Mouse (Mus musculus) urinary bladder, postnatal 25 days (tissue): Measurements from ENCODE around the gene Rad9a.
A peak's percentile ranks its signal among the peaks of the same experiment; 100 is the strongest.

Source experiments
- DNase-seq: peaks from one replicate; pipeline ENCODE4 v3.0.0; 2022; ENCODE audit warnings: low spot score

Rad9a gene

DNA sequence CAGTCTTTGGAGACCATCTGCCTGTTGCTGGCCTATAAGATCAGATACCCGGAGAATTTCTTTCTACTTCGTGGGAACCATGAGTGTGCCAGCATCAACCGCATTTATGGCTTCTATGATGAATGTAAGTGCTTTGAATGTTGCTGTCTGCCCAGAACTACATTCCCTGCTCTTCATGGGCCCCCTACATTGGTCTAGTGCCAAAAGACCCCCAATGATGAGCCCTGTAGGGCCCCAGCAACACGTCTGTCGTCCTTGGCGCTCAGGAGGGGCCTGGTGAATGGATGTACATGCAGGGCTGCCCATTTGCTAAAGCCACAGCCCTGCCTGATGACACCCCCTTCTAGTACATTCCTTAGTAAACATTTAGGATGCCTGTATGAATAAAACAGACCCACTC, 8.3 kb downstream of the Rad9a start:
- no peak for DNase-seq

DNA sequence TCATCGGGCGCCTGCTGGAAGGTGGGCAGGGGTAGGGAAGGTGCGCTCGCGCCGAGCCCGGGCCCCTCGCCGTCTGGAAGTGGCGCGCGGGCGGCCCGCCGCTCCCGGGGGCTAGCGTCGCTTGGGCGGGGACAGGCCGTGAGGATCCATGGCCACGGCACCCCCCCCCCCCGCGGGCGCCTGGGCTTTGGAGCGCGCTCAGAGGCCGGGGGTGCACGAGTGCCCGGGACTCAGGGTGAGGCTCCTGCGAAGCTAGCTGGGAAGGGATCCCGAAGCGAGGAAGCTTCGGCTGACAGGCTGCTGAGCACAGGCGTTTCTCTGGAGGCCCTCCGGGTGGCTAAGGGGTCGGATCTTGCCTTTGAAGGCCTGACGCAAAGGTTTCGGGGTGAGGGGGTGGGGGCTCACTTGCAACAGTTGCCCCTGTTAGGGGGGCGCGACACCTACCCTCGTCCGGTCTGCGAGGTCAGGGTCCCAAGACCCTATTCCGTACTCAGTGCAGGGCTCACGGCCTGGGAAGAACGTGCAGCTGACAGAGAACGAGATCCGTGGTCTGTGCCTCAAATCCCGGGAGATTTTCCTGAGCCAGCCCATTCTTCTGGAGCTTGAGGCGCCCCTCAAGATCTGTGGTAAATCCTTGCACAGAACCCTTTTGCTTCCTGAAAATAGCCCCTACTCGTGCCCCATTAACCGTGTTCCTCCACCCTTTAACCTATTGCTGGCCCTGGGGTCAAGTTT, 9.0 kb downstream of the Rad9a start:
- DNase-seq = no peak

DNA sequence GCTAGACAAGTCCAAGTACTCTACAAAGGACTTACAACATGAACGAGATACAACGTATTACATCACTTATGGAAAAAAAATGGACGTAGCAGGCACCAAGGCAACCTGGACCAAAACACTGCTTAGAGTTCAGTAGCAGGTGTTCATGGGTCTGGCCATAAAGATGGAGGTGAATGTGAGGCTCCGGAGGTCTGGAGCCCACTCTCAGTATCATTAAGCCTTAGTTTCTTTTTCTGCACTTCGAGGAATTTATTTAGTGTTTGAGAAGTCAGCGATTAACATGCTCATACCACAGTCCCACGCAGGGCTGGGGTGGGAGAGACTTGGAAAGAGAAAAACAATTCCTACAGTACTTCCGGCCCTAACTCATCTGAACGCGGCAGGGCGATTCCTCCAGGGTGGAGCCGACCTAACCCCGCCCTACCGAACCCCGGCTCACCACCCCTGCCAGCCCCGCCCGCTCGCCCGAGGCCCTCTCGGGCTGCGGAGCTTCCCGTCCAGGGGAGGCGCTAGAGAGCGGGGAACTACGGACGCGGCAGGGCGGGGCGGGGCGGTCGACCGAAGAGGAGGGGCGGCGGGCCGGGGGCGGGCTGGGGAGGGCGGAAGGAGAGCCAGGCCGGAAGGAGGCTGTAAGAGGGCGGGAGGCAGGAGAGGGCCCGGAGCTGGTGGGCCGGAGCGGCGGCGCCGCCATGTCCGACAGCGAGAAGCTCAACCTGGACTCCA, 9.8 kb downstream of the Rad9a start, which contains the start of gene Ppp1ca:
TSS of gene Ppp1ca (plus strand) at position 538 of the 723 bp plus-strand sequence.
- DNase-seq = peak; percentile 99

DNA sequence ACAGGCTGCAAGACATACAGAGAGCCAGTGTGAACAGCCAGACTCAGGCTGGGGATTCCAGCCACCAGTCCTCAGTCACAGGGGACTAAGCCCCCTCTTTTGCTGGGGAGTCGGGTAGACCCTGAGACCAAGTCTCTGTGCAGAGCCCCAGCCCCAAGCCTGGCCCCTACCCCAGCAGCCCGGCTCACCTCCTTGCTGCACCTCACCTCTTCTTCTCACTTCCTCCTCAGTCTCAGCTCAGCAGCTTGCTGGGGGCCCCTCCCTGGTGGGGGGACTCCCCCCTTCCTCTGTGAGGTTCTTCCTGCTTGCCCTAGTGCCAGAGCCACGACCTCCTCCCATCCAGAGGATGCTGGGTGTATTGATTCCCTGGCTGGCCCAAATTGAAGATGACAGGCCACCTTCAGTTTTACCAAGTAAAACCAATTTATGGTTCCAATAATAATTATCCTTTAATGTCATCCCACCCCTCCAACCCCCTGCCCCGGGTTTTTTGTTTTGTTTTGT, 10.6 kb downstream of the Rad9a start, which contains the start of gene Tbc1d10c:
TSS of gene Tbc1d10c (minus strand) at position 454 of the 504 bp plus-strand sequence.
- no peak for DNase-seq

DNA sequence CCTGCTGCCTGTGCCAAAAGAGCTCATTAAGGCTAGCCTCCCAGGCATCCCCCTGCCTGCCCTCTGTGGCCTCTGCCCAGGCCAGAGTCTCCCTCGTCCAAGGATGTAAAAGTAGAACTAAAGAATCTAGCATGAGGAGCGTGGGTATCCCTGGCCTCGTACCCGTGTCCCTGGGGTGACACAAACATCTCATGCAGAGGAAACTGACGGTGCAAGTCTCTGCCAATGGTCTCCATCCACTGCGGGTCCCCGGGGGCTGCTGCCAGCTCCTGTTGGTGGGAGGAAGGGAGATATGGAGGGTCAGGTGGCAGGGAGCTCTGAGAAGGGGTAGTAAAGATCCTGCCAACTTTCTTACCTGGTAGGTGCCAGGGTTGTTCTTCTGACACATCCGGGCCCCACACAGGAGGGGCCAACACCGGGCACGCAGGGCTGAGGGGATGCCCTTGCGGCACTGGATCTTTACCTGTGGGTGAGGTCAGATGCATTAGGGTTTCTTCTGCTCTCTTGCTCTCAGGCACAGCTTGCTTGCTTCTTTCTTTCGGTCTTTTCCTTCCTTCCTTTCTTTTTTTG, 12.3 kb downstream of the Rad9a start:
- DNase-seq = no peak

DNA sequence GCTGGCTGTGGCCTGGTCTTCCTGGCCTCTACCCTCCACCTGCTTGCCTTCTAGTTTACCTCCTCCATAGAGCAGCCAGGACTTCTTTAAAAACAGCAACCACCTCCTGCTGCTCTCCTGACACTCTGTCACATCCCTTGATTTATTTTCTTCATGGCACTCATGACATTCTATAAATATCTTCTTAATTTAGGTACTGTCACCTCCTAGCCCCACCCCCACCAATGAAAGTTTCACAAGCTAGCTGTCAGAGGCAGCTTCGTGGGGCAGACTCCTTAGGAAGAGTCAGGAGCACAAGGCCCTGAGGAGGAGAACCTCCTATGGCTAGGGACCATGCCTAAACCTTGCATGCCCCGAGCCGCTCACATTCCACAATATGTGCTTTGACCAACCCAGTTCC, 14.2 kb downstream of the Rad9a start:
- DNase-seq = no peak

DNA sequence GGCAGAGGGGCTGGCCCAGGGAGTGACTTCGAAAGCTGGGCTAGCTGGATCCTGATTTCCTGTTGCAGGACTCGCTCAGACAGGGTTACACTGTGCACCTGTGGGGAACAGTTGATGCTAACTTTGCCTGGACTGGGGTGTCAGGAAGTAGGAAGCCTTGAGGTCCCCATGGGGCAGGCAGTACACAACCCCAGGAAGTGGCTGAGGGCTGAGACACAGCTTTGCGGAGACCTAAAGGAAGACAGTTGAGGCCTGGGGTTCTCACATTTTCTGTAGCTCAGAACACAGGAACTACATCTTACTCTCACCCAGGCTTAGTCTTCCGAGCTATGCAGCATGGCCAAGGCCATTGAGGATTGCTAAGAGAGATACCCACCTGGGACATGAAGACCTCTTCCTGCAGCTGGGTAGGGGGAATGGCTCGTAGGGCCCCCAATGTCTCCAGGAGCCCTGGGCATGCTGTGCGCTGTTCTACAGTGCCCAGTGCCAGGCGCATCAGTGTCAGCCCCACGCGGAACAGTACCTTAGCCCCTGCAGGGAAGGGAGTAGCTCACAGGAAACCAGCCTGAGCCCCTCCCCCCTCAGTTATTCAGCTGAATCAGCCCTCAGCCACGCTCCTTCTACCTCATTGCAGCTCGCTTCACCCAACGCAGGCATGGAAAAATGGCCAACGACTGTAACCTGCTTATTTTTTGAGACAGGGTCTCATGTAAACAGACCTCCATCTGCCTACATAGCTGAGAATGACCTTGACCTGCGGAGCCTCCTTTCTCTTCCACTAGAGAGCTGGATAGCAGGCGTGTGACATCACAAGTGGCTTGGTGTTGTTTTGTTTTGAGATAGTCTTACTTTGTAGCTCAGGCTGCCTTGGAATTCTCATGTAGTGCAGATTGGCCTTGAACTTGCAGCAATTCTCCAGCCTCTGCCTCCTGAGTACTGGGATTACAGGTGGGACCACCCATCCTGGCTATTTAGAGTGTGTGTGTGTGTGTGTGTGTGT, 16.2 kb downstream of the Rad9a start:
- no peak for DNase-seq

DNA sequence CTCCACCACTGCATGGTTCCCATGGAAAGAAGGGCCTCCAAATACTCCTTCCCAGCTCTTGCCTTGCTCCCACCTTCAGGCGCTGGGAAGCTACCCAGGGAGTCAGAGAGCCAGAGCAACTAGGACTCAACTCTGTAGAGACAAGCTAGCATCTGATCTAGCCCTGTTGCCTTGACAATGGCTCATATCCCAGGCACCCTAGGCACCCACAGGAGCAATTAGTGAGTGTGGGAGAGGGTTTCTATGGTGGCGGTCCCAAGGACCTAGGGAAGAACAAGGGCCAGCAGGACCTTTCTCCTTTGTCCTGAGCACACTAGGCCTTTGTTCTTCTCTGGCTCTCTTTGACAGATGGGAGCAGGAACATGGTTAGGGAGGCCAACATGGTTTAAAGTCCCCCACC, 17.8 kb downstream of the Rad9a start:
- no peak for DNase-seq

DNA sequence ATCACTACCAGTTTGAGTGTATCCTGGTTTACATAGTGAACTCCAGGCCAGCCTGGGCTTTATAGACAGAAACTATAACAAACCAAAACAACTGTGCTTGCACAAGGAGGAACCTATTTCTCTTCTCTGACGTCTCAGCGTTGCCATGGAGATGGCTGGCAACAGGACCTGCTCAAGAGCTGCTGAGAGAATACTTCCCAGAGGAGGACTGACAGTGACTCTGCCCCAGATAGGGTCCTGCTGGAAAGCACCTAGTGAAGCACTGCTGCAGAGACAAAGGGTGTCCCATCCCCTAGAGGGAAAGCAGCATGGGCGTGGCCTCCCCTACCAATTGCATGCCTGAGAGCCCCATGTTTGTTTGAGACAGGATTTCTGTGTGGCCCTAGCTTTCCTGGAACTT, 19.6 kb downstream of the Rad9a start:
- no peak for DNase-seq

DNA sequence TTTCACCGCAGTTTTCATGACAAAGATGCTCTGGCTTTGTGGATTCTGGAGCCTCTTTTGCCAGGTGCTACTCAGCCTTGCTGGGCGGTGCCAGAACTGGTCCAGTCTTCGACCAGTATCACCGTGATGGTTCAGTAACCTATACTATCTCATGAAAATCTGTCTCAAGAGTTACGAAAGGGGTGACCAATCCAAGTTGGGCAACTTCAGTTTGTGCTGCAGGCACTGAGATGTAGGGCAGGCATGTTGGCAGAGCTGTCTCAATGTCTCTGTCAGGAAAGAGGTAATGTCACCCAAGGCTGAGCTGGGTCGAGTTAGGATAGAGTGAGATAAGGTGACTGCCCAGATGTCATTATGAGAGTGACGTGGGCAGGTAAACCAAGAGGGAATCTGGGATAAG, 21.1 kb downstream of the Rad9a start:
- DNase-seq = no peak

DNA sequence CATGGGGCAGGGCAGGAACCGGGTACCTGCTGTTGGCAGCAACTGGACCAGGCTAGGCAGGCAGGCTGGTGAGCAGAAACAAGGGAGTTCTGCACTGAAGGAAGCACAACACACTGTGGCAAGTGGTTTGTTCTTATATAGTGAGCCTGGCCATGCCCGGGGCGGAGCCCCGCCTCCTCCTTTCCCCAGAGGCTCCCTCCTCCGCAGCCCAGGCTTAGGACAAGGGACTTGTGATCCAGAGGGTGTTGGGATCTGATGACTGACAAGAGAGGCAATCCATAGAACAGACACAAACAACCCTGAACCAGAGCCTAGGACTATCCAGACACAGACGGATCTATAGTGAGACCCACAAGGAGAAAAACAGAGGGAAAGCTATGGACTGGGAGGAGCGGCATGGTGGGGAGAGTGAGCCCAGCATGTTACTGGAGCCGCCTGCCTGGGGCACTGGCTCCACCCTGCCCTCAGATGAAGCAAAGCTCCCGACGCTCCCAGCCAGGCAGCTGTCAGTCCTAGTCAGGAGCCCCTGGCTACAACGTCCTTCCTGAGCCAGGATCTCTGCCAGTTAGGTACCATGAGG, 26.0 kb downstream of the Rad9a start, which contains the start of gene Carns1:
TSS of gene Carns1 (minus strand) at position 112 of the 580 bp plus-strand sequence.
- DNase-seq = no peak

DNA sequence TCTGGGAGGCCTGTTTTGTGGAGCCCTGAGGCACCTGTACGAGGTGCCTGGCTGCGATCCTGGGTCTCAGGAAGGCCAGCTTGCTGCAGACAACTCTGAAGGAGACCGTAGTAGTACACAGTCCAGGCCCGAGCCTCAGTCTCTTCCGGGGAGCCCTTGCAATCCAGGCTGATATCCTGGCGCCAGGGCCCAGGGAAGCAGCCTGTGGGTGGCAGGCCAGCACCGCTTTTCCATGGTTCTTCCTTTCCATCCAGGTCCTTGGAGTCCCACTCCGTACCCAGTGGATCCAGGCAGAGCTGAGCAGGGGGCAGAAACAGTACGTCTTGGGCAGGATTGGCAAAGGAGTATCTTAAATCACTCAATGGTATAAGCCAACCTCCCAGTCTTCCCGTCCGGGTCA, 28.5 kb downstream of the Rad9a start:
- DNase-seq = no peak

DNA sequence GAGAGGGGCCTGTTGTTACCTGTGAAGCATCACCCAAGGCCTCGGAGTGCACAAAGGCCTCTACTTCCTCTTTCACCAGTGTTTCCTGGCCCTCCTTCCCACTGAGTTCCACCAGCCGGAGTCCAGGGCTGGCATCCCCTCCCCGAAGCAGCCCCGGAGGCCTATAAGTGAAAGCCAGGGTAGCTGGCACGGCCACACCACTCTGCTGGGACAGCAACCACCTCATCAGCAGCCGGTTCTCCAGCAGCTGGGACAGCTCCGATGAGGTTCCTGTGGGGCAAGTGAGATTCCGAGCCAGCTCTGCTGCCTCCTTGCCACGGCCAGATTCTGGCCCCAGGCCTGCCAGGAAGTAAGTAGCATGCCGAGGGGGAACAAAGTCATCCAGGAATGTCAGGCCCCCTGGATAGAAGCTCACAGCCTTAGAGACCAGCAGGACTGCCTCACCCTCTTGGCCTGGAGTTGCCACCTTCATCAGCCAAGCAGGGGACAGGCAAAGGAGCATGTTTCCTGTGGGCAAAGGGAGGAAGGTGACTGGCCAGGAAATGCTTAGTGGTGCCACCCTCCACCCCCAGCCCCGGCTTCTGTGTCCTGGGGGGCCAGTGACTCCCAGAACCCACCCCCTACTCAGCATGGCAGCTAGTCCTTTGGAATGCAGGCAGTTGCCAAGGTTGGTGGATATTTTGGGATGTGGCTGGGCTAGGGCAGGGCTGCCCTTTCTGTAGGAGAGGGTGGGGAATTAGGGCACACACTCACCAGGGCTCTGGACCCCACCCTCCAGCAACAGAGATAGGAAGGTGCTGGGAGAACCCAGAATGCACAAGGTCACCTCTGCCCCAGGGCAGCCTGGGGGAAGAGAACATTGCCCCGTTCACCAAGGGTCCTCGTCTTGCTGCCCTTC, 29.8 kb downstream of the Rad9a start:
- no peak for DNase-seq

DNA sequence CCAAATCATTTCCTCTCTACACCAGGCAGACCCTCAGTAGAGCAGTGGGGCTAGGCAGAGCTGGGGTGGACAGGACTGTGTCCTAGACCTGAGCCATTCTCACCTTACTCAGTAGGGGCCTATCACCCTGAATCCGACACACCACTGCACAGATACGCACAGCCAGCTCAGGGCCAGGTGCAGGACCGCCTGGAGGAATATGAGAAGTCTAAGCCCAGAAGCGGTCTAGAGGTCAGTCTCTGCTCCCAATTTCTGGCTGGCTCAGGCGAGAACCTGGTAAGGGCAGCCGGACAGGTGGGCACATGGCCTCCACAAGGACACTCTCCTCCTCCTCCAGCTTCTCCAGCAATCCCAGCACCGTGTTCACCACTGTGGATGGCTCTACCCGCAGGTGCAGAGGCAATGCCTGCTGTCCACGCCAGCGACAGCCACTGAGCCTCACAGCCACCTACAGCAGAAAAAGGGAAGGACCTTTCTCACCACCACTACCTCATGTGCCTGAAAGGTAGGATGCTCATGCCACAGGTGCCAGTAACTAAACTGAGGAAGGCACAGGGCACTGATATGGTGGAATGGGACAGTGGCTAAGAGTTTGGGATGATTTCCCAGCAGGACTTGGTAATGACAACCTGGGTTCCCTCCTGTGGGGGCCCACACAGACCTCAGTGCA, 30.6 kb downstream of the Rad9a start:
- DNase-seq = no peak

DNA sequence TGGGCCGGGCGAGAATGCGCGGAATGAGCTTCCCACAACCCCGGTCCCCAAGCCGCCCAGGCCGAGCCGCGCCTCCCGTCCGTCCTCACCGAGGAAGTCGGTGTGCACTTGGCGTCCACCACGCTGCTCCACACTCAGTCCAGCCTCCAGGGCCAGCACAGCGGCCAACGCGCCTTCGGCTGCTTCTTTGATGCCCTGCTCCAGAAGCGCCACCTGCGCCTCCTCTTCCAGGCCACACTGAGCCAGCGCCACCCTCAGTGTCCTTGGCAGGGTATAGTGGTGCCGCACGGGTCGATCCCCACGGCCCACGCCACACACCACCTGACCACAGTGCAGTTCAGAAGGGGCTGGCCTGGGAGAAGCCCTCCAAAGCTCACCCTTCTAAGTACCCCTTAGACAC, 31.7 kb downstream of the Rad9a start:
- no peak for DNase-seq

DNA sequence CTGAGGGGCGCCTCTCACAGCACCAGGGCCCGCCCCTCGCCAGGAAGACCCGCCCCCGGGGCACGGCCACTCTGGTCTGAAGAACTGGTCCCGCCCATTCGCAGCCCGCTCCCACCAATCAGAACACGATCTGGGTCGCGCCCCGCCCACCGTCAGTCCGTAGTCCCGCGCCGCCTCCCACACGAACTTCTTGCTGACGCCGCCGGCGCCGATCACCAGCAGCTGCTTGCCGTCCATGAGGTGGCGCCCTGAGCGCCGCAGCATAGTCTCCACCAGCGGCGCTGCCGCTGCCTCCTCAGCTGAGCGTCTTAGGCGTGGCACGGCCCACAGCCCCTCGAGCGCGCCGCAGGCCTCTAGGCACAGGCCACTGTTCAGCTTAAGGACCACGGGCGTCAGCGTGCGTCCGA, 32.1 kb downstream of the Rad9a start:
- DNase-seq = peak; percentile 98

DNA sequence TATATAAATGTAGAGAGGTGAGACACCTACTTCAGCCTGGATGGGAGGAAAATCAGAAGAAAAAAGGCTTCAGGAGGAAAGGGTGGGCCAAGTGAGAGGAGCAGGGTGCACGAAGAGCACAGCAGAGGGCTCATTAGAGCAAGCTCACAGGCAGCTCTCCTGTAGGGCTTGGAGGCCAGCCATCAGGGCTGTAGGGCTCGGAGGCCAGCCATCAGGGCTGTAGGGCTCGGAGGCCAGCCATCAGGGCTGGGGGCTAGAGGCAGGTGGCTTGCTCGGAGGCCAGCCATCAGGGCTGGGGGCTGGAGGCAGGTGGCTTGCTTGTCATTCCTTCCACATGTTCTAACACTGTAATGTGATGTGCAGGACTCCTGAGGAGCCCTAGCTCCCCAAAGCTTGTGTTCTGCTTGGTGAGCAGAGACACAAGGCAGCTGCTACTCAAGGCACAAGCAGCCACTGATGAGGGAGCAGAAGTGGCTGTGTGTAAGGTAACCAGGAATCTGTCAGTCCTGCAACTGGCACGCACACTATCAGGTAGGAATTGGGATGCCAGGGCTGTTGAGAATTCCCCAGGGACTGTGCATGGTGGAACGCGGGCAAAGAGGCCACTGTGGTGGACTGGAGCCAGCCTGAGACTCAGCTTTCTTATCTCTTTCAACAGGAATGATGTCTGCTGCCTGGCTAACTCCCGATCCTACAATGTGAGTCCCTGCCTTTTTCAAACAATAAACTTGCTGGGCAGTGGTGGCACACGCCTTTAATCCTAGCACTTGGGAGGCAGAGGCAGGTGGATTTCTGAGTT, 34.6 kb downstream of the Rad9a start:
- no peak for DNase-seq

DNA sequence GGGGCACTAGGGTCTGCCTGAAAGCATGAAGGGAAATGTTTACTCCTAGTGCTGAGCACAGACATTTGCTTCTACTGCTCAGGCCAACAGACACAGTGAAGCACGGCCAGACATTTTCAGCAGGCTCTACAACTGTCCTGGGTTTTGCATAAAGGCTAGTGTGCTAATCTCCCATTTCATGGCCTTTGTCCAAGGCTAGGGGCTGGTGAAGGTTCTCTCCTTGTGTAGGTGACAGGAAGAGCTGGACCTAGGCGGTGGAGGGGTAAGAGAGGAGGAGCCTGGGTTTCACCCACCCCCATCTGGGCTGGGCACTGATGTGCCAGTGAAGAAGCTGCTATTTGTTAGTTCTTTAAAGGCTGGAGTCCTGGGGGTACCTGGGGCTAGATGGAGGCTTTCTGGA, 36.7 kb downstream of the Rad9a start:
- DNase-seq = no peak

DNA sequence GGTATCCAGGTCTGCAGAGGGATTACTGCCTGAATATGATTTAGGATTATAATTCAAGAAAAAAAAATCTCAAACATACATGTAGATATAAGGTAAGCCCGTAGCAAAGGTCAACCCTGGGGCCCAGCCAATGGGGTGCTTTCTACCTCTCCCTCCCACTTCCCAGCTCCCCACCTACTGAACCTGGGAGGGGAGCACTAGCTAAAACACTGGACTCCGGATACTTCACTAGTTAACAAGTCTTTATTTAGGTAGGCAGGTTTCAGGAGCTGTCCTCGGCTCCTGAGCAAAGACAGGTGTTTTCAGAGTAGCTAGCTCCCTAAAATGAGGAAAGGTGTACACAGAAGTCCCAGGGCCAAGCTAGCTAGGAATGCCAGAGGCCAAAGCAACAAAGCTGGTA, 37.4 kb downstream of the Rad9a start:
- DNase-seq = no peak
